8 mouse cellular contexts compared by ENCODE assay signal in the genomic region with DNA sequence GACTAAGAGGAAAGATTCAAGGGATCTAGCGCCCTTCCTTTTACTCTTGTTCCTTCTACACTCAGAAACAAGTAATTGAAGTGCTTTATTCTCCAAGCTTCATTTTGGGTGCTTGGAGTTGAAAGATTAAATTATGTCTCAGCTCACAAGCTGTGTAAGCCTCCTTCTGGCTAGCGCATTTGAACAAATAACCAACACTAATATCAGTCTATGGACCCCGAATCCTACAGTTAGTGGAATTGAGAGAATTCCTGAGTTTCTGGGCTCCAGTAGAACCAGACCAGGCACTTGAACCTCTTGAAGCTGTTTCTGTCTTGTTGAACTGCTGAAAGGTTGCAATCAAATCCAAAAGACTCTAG. TPM values are rescaled to one million over a fixed set of nuclear protein-coding genes. Genes with fewer than 3 reads are reported as not detected.
DNase-seq lines count a peak whose midpoint lies in the region; ATAC-seq and TF ChIP-seq lines count a peak whose summit lies in the region.

No protein-coding gene starts in this region.

- H3K4me1 ChIP-seq in kidney, embryonic 15.5 days: 0 out of 2 replicates have a peak, but pooled peaks cover 3% of the 10 kb centered on the region
- H3K4me1 ChIP-seq in cortical plate, adult 2 months (ENCODE audit: control insufficient read depth, insufficient read depth, low read length): no peaks in the 10 kb centered on the region
- no peaks in the 10 kb centered on the region for H3K4me1 ChIP-seq in hindbrain, postnatal 0 days (ENCODE audit: insufficient read depth, low read length)
- peaks cover 7% of the 10 kb centered on the region; the same call in 1 of the 2 replicates for H3K4me1 ChIP-seq in midbrain, embryonic 15.5 days

- ATAC-seq in kidney, embryonic 15.5 days (replicated peaks; ENCODE audit: low FRiP score): peak; percentile 28; the same call in 1 of the 2 replicates
- ATAC-seq in hindbrain, postnatal 0 days: peak; percentile 66; the same call in 1 of the 2 replicates
- ATAC-seq in midbrain, embryonic 15.5 days (replicated peaks): peak; percentile 57

- intact Hi-C loops in gastrocnemius, postnatal 14 days (cut with DNase I; ENCODE audit: low total_unique reads): no loop called here

- TF ChIP-seq CTCF in cortical plate, adult 2 months (IDR thresholded peaks at IDR 0.05; ENCODE audit: extremely low read depth, insufficient read depth, low read length): no peak
- no peak for TF ChIP-seq CTCF in hindbrain, postnatal 0 days (IDR thresholded peaks at IDR 0.05; ENCODE audit: low read depth)

- no peak for TF ChIP-seq POLR2A in cortical plate, adult 2 months (IDR thresholded peaks at IDR 0.05; ENCODE audit: extremely low read depth, insufficient read depth, low read length)

- peak overlapping the region; percentile 97 for H3K27ac ChIP-seq in kidney, embryonic 15.5 days
- H3K27ac ChIP-seq in cortical plate, adult 2 months (ENCODE audit: insufficient read depth, low read length): peak overlapping the region; percentile 67; the same call in 1 of the 2 replicates
- H3K27ac ChIP-seq in hindbrain, postnatal 0 days: peak overlapping the region; percentile 87
- peak overlapping the region; percentile 84 for H3K27ac ChIP-seq in midbrain, embryonic 15.5 days

- DNase-seq in kidney, postnatal 10 days: no peak
- no peak for DNase-seq in hindbrain, postnatal 0 days (ENCODE audit: low spot score)
- no peak for DNase-seq in adrenal gland, adult 18-20 months (ENCODE audit: low spot score in 2 of 2)
- DNase-seq in gastrocnemius, postnatal 14 days: no peak
- DNase-seq in natural killer cell, adult 2 months (ENCODE audit: low spot score in 2 of 2): no peak

- H3K36me3 ChIP-seq in kidney, embryonic 15.5 days: no peaks in the 10 kb centered on the region
- no peaks in the 10 kb centered on the region for H3K36me3 ChIP-seq in hindbrain, postnatal 0 days (ENCODE audit: insufficient read depth, low read length)
- H3K36me3 ChIP-seq in midbrain, embryonic 15.5 days (replicated peaks): no peaks in the 10 kb centered on the region

- no peaks in the 10 kb centered on the region; the same call in 1 of the 2 replicates for H3K27me3 ChIP-seq in kidney, embryonic 15.5 days
- no peaks in the 10 kb centered on the region for H3K27me3 ChIP-seq in hindbrain, postnatal 0 days (ENCODE audit: insufficient read depth, low read length)
- no peaks in the 10 kb centered on the region for H3K27me3 ChIP-seq in midbrain, embryonic 15.5 days (replicated peaks)

- peak overlapping the region; percentile 95 for H3K4me3 ChIP-seq in kidney, embryonic 15.5 days (replicated peaks)
- H3K4me3 ChIP-seq in cortical plate, adult 2 months (ENCODE audit: insufficient read depth, low read length): peak overlapping the region; percentile 85
- peak overlapping the region; percentile 95 for H3K4me3 ChIP-seq in hindbrain, postnatal 0 days (ENCODE audit: low read length)
- peak overlapping the region; percentile 94 for H3K4me3 ChIP-seq in midbrain, embryonic 15.5 days

- peak overlapping the region; percentile 92 for H3K9ac ChIP-seq in kidney, embryonic 15.5 days
- H3K9ac ChIP-seq in hindbrain, postnatal 0 days (replicated peaks; ENCODE audit: low read length): peak overlapping the region; percentile 94
- H3K9ac ChIP-seq in midbrain, embryonic 15.5 days: peak overlapping the region; percentile 91

- peak overlapping the region; percentile 73 for H3K4me2 ChIP-seq in kidney, embryonic 15.5 days
- peak overlapping the region; percentile 94 for H3K4me2 ChIP-seq in hindbrain, postnatal 0 days (ENCODE audit: low read depth, low read length)
- peak overlapping the region; percentile 89 for H3K4me2 ChIP-seq in midbrain, embryonic 15.5 days

- WGBS in kidney, embryonic 15.5 days: 66% methylated on average over 3 of the region's 3 CpGs
- WGBS in hindbrain, postnatal 0 days: 63% methylated on average over 3 of the region's 3 CpGs
- 73% methylated on average over 3 of the region's 3 CpGs for WGBS in midbrain, embryonic 15.5 days

- H3K9me3 ChIP-seq in kidney, embryonic 15.5 days (replicated peaks): no peaks in the 10 kb centered on the region
- no peaks in the 10 kb centered on the region for H3K9me3 ChIP-seq in hindbrain, postnatal 0 days (ENCODE audit: low read length)
- no peaks in the 10 kb centered on the region for H3K9me3 ChIP-seq in midbrain, embryonic 15.5 days

RNA-seq across cellular contexts. Expression of a gene that starts 0.3 kb away (rescaled TPM):
- 137 and 151 TPM in 2 replicates for polyA plus RNA-seq in kidney, embryonic 15.5 days (2015; fragmentation: Nextera tagmentation; extraction: Ambion mirVana)
- 42.1 and 44.2 TPM in 2 replicates for polyA plus RNA-seq in cortical plate, adult 2 months (2012; rRNA removed)
- 104 and 139 TPM in 2 replicates for total RNA-seq in hindbrain, postnatal 0 days (2014; rRNA removed)
- 149 and 150 TPM in 2 replicates for polyA plus RNA-seq in hindbrain, postnatal 0 days (2015; fragmentation: Nextera tagmentation; extraction: Ambion mirVana)
- 139 and 154 TPM in 2 replicates for polyA plus RNA-seq in midbrain, embryonic 15.5 days (2015; fragmentation: Nextera tagmentation; extraction: Ambion mirVana)
- 10 to 100 TPM; 65.5 to 68.3 TPM for total RNA-seq in adrenal gland, adult 18-20 months (2021)
- 10 to 100 TPM; 37.2 to 38.9 TPM for total RNA-seq in gastrocnemius, postnatal 14 days (2021)
